ENCODE assay signal across 8 mouse cellular contexts in the genomic region with DNA sequence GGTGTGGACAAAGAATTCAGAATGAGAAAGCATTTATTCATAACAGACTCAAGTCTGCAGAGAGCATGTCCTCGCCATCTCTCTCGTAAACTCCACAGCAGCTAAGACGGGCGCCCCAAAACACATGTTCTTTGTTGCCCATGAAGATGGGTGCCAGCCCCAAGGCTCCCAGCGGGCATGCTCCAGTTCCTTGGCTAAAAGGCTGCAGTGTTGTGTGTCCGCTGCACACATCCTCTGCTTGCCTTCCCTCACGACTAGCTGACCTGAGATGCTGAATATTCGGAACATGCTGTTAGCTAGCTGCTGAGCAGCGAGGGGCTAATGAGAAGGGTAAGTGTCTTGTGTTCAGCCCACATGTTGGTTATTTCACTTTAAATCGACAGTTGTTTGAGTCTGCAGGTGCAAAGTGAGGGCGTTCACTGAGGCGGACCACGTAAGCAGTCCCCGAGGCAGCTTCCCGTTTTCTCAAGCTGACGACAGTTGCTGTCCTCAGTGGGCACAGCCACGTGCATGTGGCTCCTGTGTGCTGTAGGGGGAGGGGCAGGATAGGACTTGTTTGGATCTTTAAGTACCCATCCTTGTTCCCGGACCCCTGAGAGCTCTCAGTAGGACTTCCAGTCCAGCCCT. TPM values are rescaled to one million over a fixed set of nuclear protein-coding genes. Genes with fewer than 3 reads are reported as not detected.
DNase-seq lines count a peak whose midpoint lies in the region; ATAC-seq and TF ChIP-seq lines count a peak whose summit lies in the region.
"Had no signal": no experiment of that assay in that cellular context is flagged by ENCODE, and none has a peak within 500 bp of the region (broad histone marks: within the 10 kb centered on the region; RNA-seq: fewer than 3 reads in every experiment).

No protein-coding gene starts in this region.

- H3K27ac ChIP-seq in layer of hippocampus, adult 2 months, result peak overlapping the region; percentile 67; the same call in 1 of the 2 replicates
- no peak overlapping the region for H3K27ac ChIP-seq in forebrain, embryonic 16.5 days (ENCODE audit: low read length)
- H3K27ac ChIP-seq: kidney, embryonic 15.5 days had no signal

- WGBS in forebrain, embryonic 16.5 days, result 93% methylated on average over 18 of the region's 18 CpGs

- peaks cover 27% of the 10 kb centered on the region for H3K4me1 ChIP-seq in forebrain, embryonic 16.5 days (replicated peaks; ENCODE audit: control insufficient read depth, insufficient read depth, low read length)

- TF ChIP-seq CTCF in layer of hippocampus, adult 2 months (conservative IDR thresholded peaks at IDR 0.05), result no peak

- ATAC-seq in megakaryocyte, adult 5-6 weeks (ENCODE audit: poor library complexity, severe bottlenecking), result peak; percentile 38; the same call in 1 of the 2 replicates
- no peak for ATAC-seq in forebrain, embryonic 16.5 days

- no peak for DNase-seq in layer of hippocampus, adult 2 months (ENCODE audit: low spot score in 2 of 2)
- DNase-seq in layer of hippocampus, adult 11-12 months (ENCODE audit: low spot score), result no peak
- peak; percentile 46 for DNase-seq in brain, adult 2 months (ENCODE audit: low read depth, low spot score)
- DNase-seq in thymus, postnatal 10 days (ENCODE audit: low spot score in 2 of 2), result peak; percentile 67 to 72
- DNase-seq in lung, postnatal 10 days, result no peak

- no peak overlapping the region for H3K4me2 ChIP-seq in forebrain, embryonic 16.5 days (ENCODE audit: low read length)
- H3K4me2 ChIP-seq: kidney, embryonic 15.5 days had no signal

- peaks cover 22% of the 10 kb centered on the region for H3K36me3 ChIP-seq in forebrain, embryonic 16.5 days (ENCODE audit: control insufficient read depth, insufficient read depth)

- H3K9ac ChIP-seq in forebrain, embryonic 16.5 days (replicated peaks; ENCODE audit: low read depth, low read length), result no peak overlapping the region
- H3K9ac ChIP-seq: kidney, embryonic 15.5 days had no signal

- H3K4me3 ChIP-seq in layer of hippocampus, adult 2 months, result peak overlapping the region; percentile 30; the same call in 1 of the 2 replicates
- H3K4me3 ChIP-seq in forebrain, embryonic 16.5 days (replicated peaks; ENCODE audit: low read length), result no peak overlapping the region
- H3K4me3 ChIP-seq: kidney, embryonic 15.5 days had no signal

- no peaks in the 10 kb centered on the region for H3K27me3 ChIP-seq in forebrain, embryonic 16.5 days (replicated peaks; ENCODE audit: control insufficient read depth, insufficient read depth, low read length)
- H3K27me3 ChIP-seq: kidney, embryonic 15.5 days had no signal

- H3K9me3 ChIP-seq in forebrain, embryonic 16.5 days (ENCODE audit: control insufficient read depth, low read length), result no peaks in the 10 kb centered on the region
- H3K9me3 ChIP-seq: kidney, embryonic 15.5 days had no signal

RNA-seq across cellular contexts. Expression of a gene that starts 4.7 kb away (rescaled TPM):
- 10 to 100 TPM; 32.5 to 35.5 TPM for total RNA-seq in layer of hippocampus, adult 2 months (2021)
- 22.2 and 26.7 TPM in 2 replicates for total RNA-seq in megakaryocyte, adult 5-6 weeks (2015)
- 30.0 and 33.2 TPM in 2 replicates for total RNA-seq in megakaryocyte, adult 5-6 weeks (2017)
- polyA plus RNA-seq in forebrain, embryonic 16.5 days (2015; fragmentation: Nextera tagmentation; extraction: Ambion mirVana), result 24.7 and 26.4 TPM in 2 replicates

RNA-seq across cellular contexts. Expression of a gene that starts 28.1 kb away (rescaled TPM):
- total RNA-seq in layer of hippocampus, adult 2 months (2021), result 10 to 100 TPM; 66.0 to 69.3 TPM
- total RNA-seq in megakaryocyte, adult 5-6 weeks (2015), result 20.6 and 24.9 TPM in 2 replicates
- total RNA-seq in megakaryocyte, adult 5-6 weeks (2017), result 267 and 273 TPM in 2 replicates
- polyA plus RNA-seq in forebrain, embryonic 16.5 days (2015; fragmentation: Nextera tagmentation; extraction: Ambion mirVana), result 150 and 152 TPM in 2 replicates

RNA-seq across cellular contexts. Expression of a gene that starts 28.1 kb away (rescaled TPM):
- 1 to 10 TPM; 5.3 to 6.5 TPM for total RNA-seq in layer of hippocampus, adult 2 months (2021)
- total RNA-seq in megakaryocyte, adult 5-6 weeks (2015), result not detected in 2 replicates
- 0.07 TPM in 1 of 2 replicates, not detected in the other for total RNA-seq in megakaryocyte, adult 5-6 weeks (2017)
- 1.8 and 2.0 TPM in 2 replicates for polyA plus RNA-seq in forebrain, embryonic 16.5 days (2015; fragmentation: Nextera tagmentation; extraction: Ambion mirVana)

RNA-seq across cellular contexts. Expression of a gene that starts 33.9 kb away (rescaled TPM):
- total RNA-seq in layer of hippocampus, adult 2 months (2021), result 100 to 1,000 TPM in 1 of 2 experiments, 10 to 100 TPM in 1; 91.3 to 103 TPM
- 4.6 and 6.9 TPM in 2 replicates for total RNA-seq in megakaryocyte, adult 5-6 weeks (2015)
- total RNA-seq in megakaryocyte, adult 5-6 weeks (2017), result 5.4 and 10.9 TPM in 2 replicates
- 389 and 395 TPM in 2 replicates for polyA plus RNA-seq in forebrain, embryonic 16.5 days (2015; fragmentation: Nextera tagmentation; extraction: Ambion mirVana)

RNA-seq across cellular contexts. Expression of a gene that starts 43.9 kb away (rescaled TPM):
- total RNA-seq in layer of hippocampus, adult 2 months (2021), result 100 to 1,000 TPM; 462 to 508 TPM
- 42.6 and 42.9 TPM in 2 replicates for total RNA-seq in megakaryocyte, adult 5-6 weeks (2015)
- 49.7 and 61.7 TPM in 2 replicates for total RNA-seq in megakaryocyte, adult 5-6 weeks (2017)
- polyA plus RNA-seq in forebrain, embryonic 16.5 days (2015; fragmentation: Nextera tagmentation; extraction: Ambion mirVana), result 423 and 435 TPM in 2 replicates

Comparison
In these comparisons a context has a peak if more than half of its experiments do, and no peak if none do; other contexts are left out.
1. DNase-seq: peak in brain, adult 2 months (single experiment) and thymus, postnatal 10 days (2 of 2); none in layer of hippocampus, adult 2 months (0 of 2), layer of hippocampus, adult 11-12 months (single experiment) and lung, postnatal 10 days (single experiment).
2. RNA of a gene that starts 28.1 kb away (total RNA-seq): 5.3 to 6.5 TPM in layer of hippocampus, adult 2 months; 0.07 TPM in megakaryocyte, adult 5-6 weeks; every median in the first group is over 4 times any median in the second.